Mouse (Mus musculus) hindbrain, embryonic 14.5 days (tissue): ENCODE measurements at regions not wholly inside any gene's neighbourhood (a gene's known extent, or its start where the extent isn't known, plus 50 kb on each side); places are given as distances from the start of the nearest gene placed in this dataset.
A peak's percentile ranks its signal among the peaks of the same experiment; 100 is the strongest.

Experiments
- ATAC-seq: fragments of 200-750 bp; cut with Nextera tagmentation; 2 replicates; pipeline ENCODE4 v1.8.0; 2017; ENCODE audit warnings: moderate number of reproducible peaks, mild to moderate bottlenecking, moderate TSS enrichment, moderate library complexity; ENCODE audit not compliant: low FRiP score
- DNase-seq: peaks from one replicate; pipeline ENCODE4 v3.0.0-alpha.2; 2015; ENCODE audit warnings: low spot score
- H3K27ac ChIP-seq: fragments of 300-500 bp; sonication (generic); 2 replicates; pipeline ENCODE4 v1.5.1; 2014; ENCODE audit warnings: mild to moderate bottlenecking, moderate library complexity
- H3K27me3 ChIP-seq: fragments of 300-500 bp; sonication (generic); 2 replicates; pipeline ENCODE4 v1.6.1; 2014; ENCODE audit warnings: mild to moderate bottlenecking, low read length, mixed read lengths; ENCODE audit not compliant: control insufficient read depth, insufficient read depth
- H3K36me3 ChIP-seq: fragments of 300-500 bp; sonication (generic); replicated peaks from 2 replicates; pipeline ENCODE4 v1.6.1; 2014; ENCODE audit not compliant: control insufficient read depth, insufficient read depth
- H3K4me1 ChIP-seq: fragments of 300-500 bp; sonication (generic); replicated peaks from 2 replicates; pipeline ENCODE4 v1.6.1; 2014; ENCODE audit warnings: antibody characterized with exemption, low read length, mixed read lengths; ENCODE audit not compliant: control insufficient read depth, insufficient read depth
- H3K4me2 ChIP-seq: fragments of 300-500 bp; sonication (generic); replicated peaks from 2 replicates; pipeline ENCODE4 v1.6.1; 2014; ENCODE audit warnings: mild to moderate bottlenecking, moderate library complexity
- H3K4me3 ChIP-seq: fragments of 300-500 bp; sonication (generic); replicated peaks from 2 replicates; pipeline ENCODE4 v1.5.1; 2014; ENCODE audit warnings: mild to moderate bottlenecking, low read length
- H3K9ac ChIP-seq: fragments of 300-500 bp; sonication (generic); 2 replicates; pipeline ENCODE4 v1.6.1; 2014
- H3K9me3 ChIP-seq: fragments of 300-500 bp; sonication (generic); 2 replicates; pipeline ENCODE4 v1.6.1; 2016; ENCODE audit warnings: low read length; ENCODE audit not compliant: control insufficient read depth
- WGBS: fragments of 180-500 bp; shearing (Covaris S2); extraction: QIAGEN DNeasy Blood & Tissue Kit; methylation state at CpG from one replicate; pipeline ENCODE4 v1.1.7; 2014; 5-methylcytosine and 5-hydroxymethylcytosine counted together

GRCm38 (mm10) chr14:106669281-106669680, 563.3 kb downstream of the Trim52 start:
- no peaks in the 10 kb centered on the region for H3K4me1 ChIP-seq
- no peaks in the 10 kb centered on the region for H3K9me3 ChIP-seq
- H3K36me3 ChIP-seq = no peaks in the 10 kb centered on the region
- no peak overlapping the region for H3K9ac ChIP-seq
- H3K4me2 ChIP-seq = no peak overlapping the region
- no peak overlapping the region for H3K4me3 ChIP-seq
- WGBS = 32% methylated on average over 4 of the region's 4 CpGs
- ATAC-seq (no peak), DNase-seq (no peak)
- H3K27me3 ChIP-seq = no peaks in the 10 kb centered on the region
- no peak overlapping the region for H3K27ac ChIP-seq

- no peak overlapping the region for H3K27ac ChIP-seq
- no peaks in the 10 kb centered on the region for H3K27me3 ChIP-seq
- no peak overlapping the region for H3K9ac ChIP-seq
- ATAC-seq = no peak
- no peaks in the 10 kb centered on the region for H3K9me3 ChIP-seq
- H3K36me3 ChIP-seq = no peaks in the 10 kb centered on the region
- DNase-seq = no peak
- no peak overlapping the region for H3K4me2 ChIP-seq
- WGBS = 81% methylated on average over 2 of the region's 2 CpGs
- no peaks in the 10 kb centered on the region for H3K4me1 ChIP-seq
- H3K4me3 ChIP-seq = no peak overlapping the region
These were observed 572.0 kb downstream of the Trim52 start for GRCm38 (mm10) chr14:106677970-106678369.

DNA sequence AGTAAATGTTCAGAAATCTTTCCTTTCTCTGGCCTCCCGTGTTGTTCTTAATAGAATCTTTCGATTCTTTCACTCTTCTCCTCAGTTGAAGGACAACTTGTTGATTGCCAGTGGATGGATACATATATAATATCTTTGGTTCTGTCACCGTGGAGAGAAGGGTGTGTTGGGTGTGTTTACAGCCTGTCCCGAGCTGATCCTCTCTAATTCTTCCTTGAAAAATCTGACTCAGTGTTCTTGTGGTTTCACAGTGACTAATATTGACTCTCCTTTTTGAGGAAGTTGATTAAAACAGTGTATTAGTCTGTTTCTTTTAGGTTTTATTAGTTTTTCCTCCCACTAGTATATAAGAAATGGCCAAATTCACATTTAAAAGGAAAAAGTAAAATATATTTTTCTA, 575.2 kb downstream of the Trim52 start:
- Histone ChIP-seq H3K9me3 (no peaks in the 10 kb centered on the region), H3K36me3 (no peaks in the 10 kb centered on the region), H3K4me1 (no peaks in the 10 kb centered on the region), H3K4me3 (no peak overlapping the region), H3K9ac (no peak overlapping the region), H3K27me3 (no peaks in the 10 kb centered on the region), H3K27ac (no peak overlapping the region), H3K4me2 (no peak overlapping the region)
- ATAC-seq (no peak), DNase-seq (no peak)
- WGBS = 83% methylated on average over 4 of the region's 4 CpGs

DNA sequence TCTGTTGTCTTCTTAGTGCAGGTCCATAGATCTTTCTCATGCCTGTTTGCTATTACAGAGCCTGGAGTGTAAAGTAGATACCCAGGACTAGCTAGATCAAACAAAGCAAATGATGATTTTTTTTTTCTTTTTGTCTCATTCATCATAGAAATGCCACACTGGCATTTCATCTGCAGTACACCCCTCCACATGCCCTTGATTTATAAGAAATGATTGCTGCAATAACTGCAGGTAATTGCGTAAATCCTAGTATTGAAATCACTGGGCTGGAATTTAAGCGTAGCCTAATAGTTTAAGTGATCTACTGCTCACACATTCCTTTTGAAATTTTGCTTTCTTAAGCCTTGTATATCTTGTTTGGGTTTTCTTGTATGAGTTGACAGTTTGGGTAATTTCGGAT, 581.4 kb downstream of the Trim52 start:
- WGBS = 76% methylated on average over 3 of the region's 3 CpGs
- no peaks in the 10 kb centered on the region for H3K27me3 ChIP-seq
- no peaks in the 10 kb centered on the region for H3K36me3 ChIP-seq
- H3K9ac ChIP-seq = no peak overlapping the region
- no peak for ATAC-seq
- H3K9me3 ChIP-seq = no peaks in the 10 kb centered on the region
- no peaks in the 10 kb centered on the region for H3K4me1 ChIP-seq
- DNase-seq = no peak
- no peak overlapping the region for H3K4me3 ChIP-seq
- H3K4me2 ChIP-seq = no peak overlapping the region
- no peak overlapping the region for H3K27ac ChIP-seq

- no peaks in the 10 kb centered on the region for H3K27me3 ChIP-seq
- 94% methylated on average over 2 of the region's 2 CpGs for WGBS
- H3K4me3 ChIP-seq = no peak overlapping the region
- no peaks in the 10 kb centered on the region for H3K9me3 ChIP-seq
- H3K36me3 ChIP-seq = no peaks in the 10 kb centered on the region
- H3K4me1 ChIP-seq = no peaks in the 10 kb centered on the region
- no peak overlapping the region for H3K9ac ChIP-seq
- no peak overlapping the region for H3K27ac ChIP-seq
- DNase-seq (no peak), ATAC-seq (no peak)
- H3K4me2 ChIP-seq = no peak overlapping the region
These were observed 608.0 kb downstream of the Trim52 start for GRCm38 (mm10) chr14:106714020-106714419.

- Histone ChIP-seq H3K4me2 (no peak overlapping the region), H3K9me3 (no peaks in the 10 kb centered on the region), H3K27me3 (no peaks in the 10 kb centered on the region), H3K9ac (no peak overlapping the region), H3K27ac (0 out of 2 replicates have a peak overlapping the region, but pooled peaks have one; percentile 17), H3K36me3 (no peaks in the 10 kb centered on the region), H3K4me3 (no peak overlapping the region), H3K4me1 (no peaks in the 10 kb centered on the region)
- DNase-seq (no peak), ATAC-seq (no peak)
- 47% methylated on average over 4 of the region's 4 CpGs for WGBS
These were observed 627.8 kb downstream of the Trim52 start for GRCm38 (mm10) chr14:106733825-106734224.

GRCm38 (mm10) chr14:106740857-106741256, 634.9 kb downstream of the Trim52 start:
- no peak overlapping the region for H3K9ac ChIP-seq
- H3K27me3 ChIP-seq = no peaks in the 10 kb centered on the region
- no peaks in the 10 kb centered on the region for H3K36me3 ChIP-seq
- ATAC-seq (peak; percentile 57; the same call in 1 of the 2 replicates), DNase-seq (no peak)
- H3K4me3 ChIP-seq = no peak overlapping the region
- no peak overlapping the region for H3K4me2 ChIP-seq
- H3K4me1 ChIP-seq = no peaks in the 10 kb centered on the region
- no peak overlapping the region for H3K27ac ChIP-seq
- H3K9me3 ChIP-seq = no peaks in the 10 kb centered on the region

DNA sequence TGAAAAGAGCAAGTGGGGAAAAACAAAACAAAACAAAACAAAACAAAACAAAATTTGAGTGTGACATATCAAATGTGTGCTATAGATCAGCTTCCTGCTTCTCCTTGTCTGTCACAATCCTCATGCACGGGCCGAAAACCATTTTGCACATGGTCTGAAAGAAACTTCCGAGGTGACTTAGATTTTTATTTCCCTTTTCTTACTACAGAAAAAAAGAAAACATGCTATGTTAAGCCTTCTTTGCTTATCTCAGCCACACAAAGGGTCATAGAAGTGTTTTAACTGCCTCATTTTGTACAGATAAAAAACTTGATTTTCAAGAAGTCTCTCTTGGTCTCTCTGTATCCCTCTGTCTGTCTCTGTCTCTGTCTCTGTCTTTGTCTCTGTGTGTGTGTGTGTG, 654.2 kb downstream of the Trim52 start:
- 92% methylated on average over 3 of the region's 3 CpGs for WGBS
- Histone ChIP-seq H3K36me3 (no peaks in the 10 kb centered on the region), H3K27me3 (no peaks in the 10 kb centered on the region), H3K4me1 (no peaks in the 10 kb centered on the region), H3K27ac (no peak overlapping the region), H3K9me3 (no peaks in the 10 kb centered on the region), H3K4me2 (no peak overlapping the region), H3K4me3 (no peak overlapping the region), H3K9ac (no peak overlapping the region)
- ATAC-seq (no peak), DNase-seq (no peak)

GRCm38 (mm10) chr14:106763089-106763605, 657.1 kb downstream of the Trim52 start:
- H3K9me3 ChIP-seq = no peaks in the 10 kb centered on the region
- no peak for DNase-seq
- ATAC-seq = no peak
- no peak overlapping the region for H3K4me2 ChIP-seq
- 84% methylated on average over 2 of the region's 2 CpGs for WGBS
- no peak overlapping the region for H3K4me3 ChIP-seq
- no peak overlapping the region for H3K9ac ChIP-seq
- no peaks in the 10 kb centered on the region for H3K27me3 ChIP-seq
- no peaks in the 10 kb centered on the region for H3K36me3 ChIP-seq
- no peaks in the 10 kb centered on the region for H3K4me1 ChIP-seq
- H3K27ac ChIP-seq = no peak overlapping the region

DNA sequence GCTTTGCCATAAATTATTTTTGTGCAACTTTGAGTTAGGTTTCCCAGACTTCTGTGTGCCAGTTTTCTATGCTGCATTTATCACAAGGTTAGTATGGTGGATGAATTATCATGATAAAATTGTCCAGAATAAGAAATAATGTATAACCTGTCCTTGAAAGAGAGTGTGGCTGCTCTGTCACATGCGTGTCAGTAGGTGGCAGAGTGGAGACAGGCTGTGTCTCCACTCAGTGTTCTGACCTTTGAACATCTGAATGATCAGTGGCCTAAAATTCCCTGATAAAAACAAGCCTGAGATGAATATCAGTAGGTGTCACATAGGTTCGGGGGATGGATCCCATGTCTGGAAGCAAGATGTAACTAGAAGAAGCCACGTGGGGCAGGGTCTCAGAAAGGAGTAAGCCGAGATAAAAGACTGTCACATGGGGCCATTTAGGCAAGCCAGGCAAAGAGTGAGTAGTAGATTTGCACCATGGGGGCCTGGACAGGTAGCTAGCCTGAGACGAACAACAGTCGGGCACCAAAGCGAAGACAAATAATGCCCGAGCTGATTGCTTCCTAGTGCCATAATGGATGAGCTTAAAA, 660.0 kb downstream of the Trim52 start:
- DNase-seq (no peak), ATAC-seq (no peak)
- Histone ChIP-seq H3K27ac (no peak overlapping the region), H3K9ac (no peak overlapping the region), H3K4me1 (no peaks in the 10 kb centered on the region), H3K4me3 (no peak overlapping the region), H3K9me3 (no peaks in the 10 kb centered on the region), H3K36me3 (no peaks in the 10 kb centered on the region), H3K4me2 (no peak overlapping the region), H3K27me3 (no peaks in the 10 kb centered on the region)
- 71% methylated on average over 8 of the region's 8 CpGs for WGBS
